ENCODE assay signal across 8 mouse cellular contexts in genomic region chr4:114599121-114599520, GRCm38 (mm10).
DNase-seq lines count a peak whose midpoint lies in the region; ATAC-seq and TF ChIP-seq lines count a peak whose summit lies in the region.

No protein-coding gene starts in this region.

- no peaks in the 10 kb centered on the region for H3K9me3 ChIP-seq in forebrain, embryonic 13.5 days (replicated peaks)
- H3K9me3 ChIP-seq in forebrain, embryonic 12.5 days: no peaks in the 10 kb centered on the region

- no peak overlapping the region for H3K4me3 ChIP-seq in forebrain, embryonic 13.5 days
- no peak overlapping the region for H3K4me3 ChIP-seq in forebrain, embryonic 12.5 days (replicated peaks)
- no peak overlapping the region for H3K4me3 ChIP-seq in lung, adult 2 months (replicated peaks; ENCODE audit: extremely low read depth, low read depth, low read length)

- peaks cover 5% of the 10 kb centered on the region; the same call in 1 of the 2 replicates for H3K4me1 ChIP-seq in forebrain, embryonic 13.5 days
- peaks cover 11% of the 10 kb centered on the region for H3K4me1 ChIP-seq in forebrain, embryonic 12.5 days
- peaks cover 3% of the 10 kb centered on the region; the same call in 1 of the 2 replicates for H3K4me1 ChIP-seq in lung, adult 2 months (ENCODE audit: control insufficient read depth, insufficient read depth, low read length)

- peak; percentile 31; the same call in 1 of the 2 replicates for TF ChIP-seq CTCF in lung, adult 2 months (IDR thresholded peaks at IDR 0.05; ENCODE audit: insufficient read depth, low read length)

- ATAC-seq in forebrain, embryonic 13.5 days: peak; percentile 46
- no peak for ATAC-seq in forebrain, embryonic 12.5 days (ENCODE audit: low FRiP score)

- no peaks in the 10 kb centered on the region for H3K36me3 ChIP-seq in forebrain, embryonic 13.5 days (ENCODE audit: poor library complexity, severe bottlenecking)
- H3K36me3 ChIP-seq in forebrain, embryonic 12.5 days (replicated peaks): no peaks in the 10 kb centered on the region

- H3K27me3 ChIP-seq in forebrain, embryonic 13.5 days: no peaks in the 10 kb centered on the region
- no peaks in the 10 kb centered on the region for H3K27me3 ChIP-seq in forebrain, embryonic 12.5 days

- DNase-seq in lung, adult 2 months: no peak
- DNase-seq in lung, adult 18-20 months: no peak
- peak; percentile 66 for DNase-seq in kidney, postnatal 10 days
- DNase-seq in thymus, adult 18-20 months: peak; percentile 42 to 43
- DNase-seq in urinary bladder, postnatal 14 days (ENCODE audit: low spot score): no peak
- DNase-seq in T-cell, adult 2 months (ENCODE audit: low spot score): no peak

- no peak overlapping the region for H3K4me2 ChIP-seq in forebrain, embryonic 13.5 days
- no peak overlapping the region for H3K4me2 ChIP-seq in forebrain, embryonic 12.5 days

- no peak overlapping the region for H3K9ac ChIP-seq in forebrain, embryonic 13.5 days
- no peak overlapping the region for H3K9ac ChIP-seq in forebrain, embryonic 12.5 days

- no peak overlapping the region for H3K27ac ChIP-seq in forebrain, embryonic 13.5 days
- no peak overlapping the region for H3K27ac ChIP-seq in forebrain, embryonic 12.5 days

- TF ChIP-seq POLR2A in lung, adult 2 months (IDR thresholded peaks at IDR 0.05; ENCODE audit: borderline replicate concordance, extremely low read depth, low read depth, low read length): no peak

Comparison
In these comparisons a context has a peak if more than half of its experiments do, and no peak if none do; other contexts are left out.
1. DNase-seq: peak in kidney, postnatal 10 days (single experiment) and thymus, adult 18-20 months (2 of 2); none in lung, adult 2 months (single experiment), lung, adult 18-20 months (0 of 2), urinary bladder, postnatal 14 days (single experiment) and T-cell, adult 2 months (single experiment).